Mouse (Mus musculus): Measurements from ENCODE around the gene Kif16b. TPM values are rescaled to one million over a fixed set of nuclear protein-coding genes. Genes with fewer than 3 reads are reported as not detected.
A peak's percentile ranks its signal among the peaks of the same experiment; 100 is the strongest.

The Kif16b gene
- total RNA-seq, 2 experiments from 2014 or later = 32.7 to 33.5 TPM

DNA sequence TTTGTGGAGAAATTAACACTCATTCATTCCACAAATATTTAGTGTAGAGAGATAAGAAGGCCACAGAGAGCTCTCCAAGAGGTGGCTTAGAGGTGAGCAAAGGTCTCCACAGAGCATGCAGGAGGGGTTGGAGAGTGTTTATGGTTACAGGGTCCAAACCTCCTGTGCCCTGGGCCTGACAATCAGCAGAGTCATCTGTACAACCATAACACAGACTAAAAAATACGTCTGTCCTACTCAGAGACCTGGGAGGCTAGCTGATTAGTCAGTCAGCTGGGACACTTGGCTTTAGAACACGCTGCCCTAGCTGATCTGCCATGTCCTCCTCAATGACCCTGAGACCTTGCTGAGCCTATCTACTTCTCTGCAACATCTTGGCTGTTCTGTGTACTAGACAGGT is 24.7 kb downstream of the Kif16b start:
- intact Hi-C loops (cut with DNase I) = no loop called here
- DNase-seq = no peak

GRCm38 (mm10) chr2:142875936-142876335 is 25.4 kb downstream of the Kif16b start:
- intact Hi-C loops (cut with DNase I) = no loop called here

GRCm38 (mm10) chr2:142874562-142874961 is 26.8 kb downstream of the Kif16b start:
- intact Hi-C loops (cut with DNase I) = no loop called here
- peak; percentile 41 to 55 for DNase-seq

More at GRCm38 (mm10) chr2:142875936-142876335, 25.4 kb downstream of the Kif16b start:
- no peak for DNase-seq

- intact Hi-C loops (cut with DNase I) = no loop called here
- no peak for DNase-seq
Measured at GRCm38 (mm10) chr2:142870055-142870454, 31.3 kb downstream of the Kif16b start.

DNA sequence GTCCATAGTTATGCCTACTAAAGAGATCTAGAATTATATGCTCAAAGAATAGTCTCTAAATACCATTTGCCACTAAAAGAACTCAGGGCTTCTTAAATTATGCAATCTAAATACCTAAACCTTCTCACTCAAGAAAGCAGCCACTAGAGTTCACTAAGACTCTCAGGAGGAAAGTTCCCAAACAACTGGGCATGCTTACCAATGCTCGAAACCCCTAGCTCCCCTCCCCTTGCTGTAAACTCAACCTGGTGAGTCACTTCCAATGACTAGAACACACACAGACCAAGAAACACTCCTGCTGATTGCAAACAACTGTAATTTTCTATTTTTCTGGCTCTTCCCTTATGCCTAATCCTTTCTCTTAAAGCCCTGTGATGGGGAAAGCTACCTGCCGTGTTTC is 33.9 kb downstream of the Kif16b start:
- DNase-seq = no peak
- intact Hi-C loops (cut with DNase I) = no loop called here

DNA sequence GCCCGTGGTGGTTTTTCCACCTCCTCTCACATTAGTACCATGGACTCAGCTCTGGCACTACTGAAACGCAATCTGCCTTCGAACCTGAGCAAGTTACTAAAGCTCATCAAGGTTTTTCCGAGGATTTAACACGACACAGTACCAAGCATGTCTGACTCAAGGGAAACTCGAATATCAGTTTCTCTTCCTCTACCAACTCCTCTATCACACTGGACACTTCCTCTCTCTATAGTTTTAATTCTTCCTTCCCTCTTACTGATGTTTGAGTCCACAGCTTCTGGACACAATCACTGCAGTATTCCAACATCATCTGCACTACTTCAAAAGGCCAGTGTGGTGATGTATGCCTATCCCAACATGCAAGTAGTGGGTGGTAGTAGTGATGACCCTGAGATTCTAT is 40.3 kb downstream of the Kif16b start:
- intact Hi-C loops (cut with DNase I) = loop anchor here (5.0 kb wide), 1 partner anchor 66 kb away; no protein-coding TSS in a partner anchor
- no peak for DNase-seq

GRCm38 (mm10) chr2:142859452-142859851 is 41.9 kb downstream of the Kif16b start:
- intact Hi-C loops (cut with DNase I) = loop anchor here (1.0 kb wide), 1 partner anchor 108 kb away; no protein-coding TSS in a partner anchor
- peak in 1 of 2 experiments; percentile 26 for DNase-seq

DNA sequence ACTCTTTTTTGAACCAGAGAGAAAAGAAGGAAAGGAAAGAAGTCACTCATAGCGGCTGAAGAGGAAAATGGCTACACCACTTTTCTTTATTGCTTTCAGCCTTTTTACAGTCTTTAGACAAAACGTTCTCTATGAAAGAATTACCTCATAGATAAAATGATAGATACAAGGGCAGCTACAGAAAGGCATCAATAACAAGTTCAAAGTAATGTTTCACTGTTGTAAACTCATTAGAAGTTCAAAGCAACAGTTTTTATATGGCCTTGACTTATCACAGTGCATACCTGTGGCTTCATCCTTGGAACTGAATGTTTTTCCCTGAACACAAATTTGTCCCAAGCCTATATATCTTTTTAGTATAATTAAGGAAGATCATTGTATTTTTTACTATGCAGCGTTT is 62.6 kb downstream of the Kif16b start:
- intact Hi-C loops (cut with DNase I) = no loop called here
- no peak for DNase-seq

DNA sequence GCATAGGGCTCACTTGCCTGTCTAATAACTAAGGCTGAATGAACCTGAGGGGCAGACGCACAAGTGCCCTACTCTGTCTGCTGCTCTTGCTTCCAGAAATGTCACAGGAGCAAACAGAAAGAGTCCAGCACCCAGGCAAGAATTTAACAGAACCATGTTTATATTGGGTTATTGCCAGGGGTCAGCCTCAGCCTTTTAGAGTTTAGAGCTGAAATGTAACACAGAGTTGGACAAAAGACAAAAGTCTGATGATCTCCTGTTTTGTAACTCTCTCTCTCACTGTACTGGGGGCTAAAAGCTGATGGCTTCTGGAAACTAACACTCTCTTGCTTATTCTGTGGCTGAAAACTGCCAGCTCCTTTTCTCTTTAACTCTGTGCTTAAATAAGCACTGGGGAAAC is 63.2 kb downstream of the Kif16b start:
- no peak for DNase-seq
- intact Hi-C loops (cut with DNase I) = no loop called here

GRCm38 (mm10) chr2:142834751-142835150 is 66.6 kb downstream of the Kif16b start:
- intact Hi-C loops (cut with DNase I) = no loop called here
- DNase-seq = no peak

DNA sequence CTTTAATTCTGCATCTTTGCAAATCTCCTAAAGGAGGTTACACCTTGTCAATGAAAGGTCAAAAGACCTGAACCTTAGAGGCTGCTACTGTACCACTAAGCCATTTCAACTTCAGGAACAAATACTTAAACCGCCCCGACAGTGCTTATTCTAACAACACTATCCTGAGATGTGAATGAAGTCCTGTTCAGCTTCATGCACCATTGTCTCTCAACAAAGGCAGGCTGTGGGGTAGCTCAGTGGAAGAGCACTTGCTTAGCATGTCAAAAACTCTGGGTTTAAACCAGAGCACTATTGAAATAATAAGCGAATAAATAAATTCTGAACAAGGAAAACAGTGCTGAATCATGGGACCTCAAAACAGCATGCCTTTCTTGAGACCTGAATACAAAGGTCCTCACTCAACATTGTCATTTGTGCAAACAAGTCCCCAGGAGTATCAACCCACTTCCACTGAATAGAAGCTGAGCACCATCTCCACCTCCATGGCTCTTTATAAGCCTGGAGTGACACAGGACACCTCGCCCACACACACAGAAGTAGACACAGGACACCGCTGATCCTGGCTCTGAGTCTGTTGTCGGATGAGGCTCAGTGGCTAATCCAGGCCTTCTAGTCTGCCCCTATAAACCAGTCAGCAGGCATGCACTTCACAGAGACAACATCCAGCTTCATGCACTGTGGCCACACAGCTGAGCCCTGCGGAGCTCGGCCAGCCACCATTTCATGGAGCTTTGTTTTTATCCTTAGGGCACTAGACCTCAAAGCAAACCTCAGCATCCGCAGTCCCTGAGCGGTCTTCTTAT is 68.5 kb downstream of the Kif16b start:
- intact Hi-C loops (cut with DNase I) = no loop called here
- no peak for DNase-seq

DNA sequence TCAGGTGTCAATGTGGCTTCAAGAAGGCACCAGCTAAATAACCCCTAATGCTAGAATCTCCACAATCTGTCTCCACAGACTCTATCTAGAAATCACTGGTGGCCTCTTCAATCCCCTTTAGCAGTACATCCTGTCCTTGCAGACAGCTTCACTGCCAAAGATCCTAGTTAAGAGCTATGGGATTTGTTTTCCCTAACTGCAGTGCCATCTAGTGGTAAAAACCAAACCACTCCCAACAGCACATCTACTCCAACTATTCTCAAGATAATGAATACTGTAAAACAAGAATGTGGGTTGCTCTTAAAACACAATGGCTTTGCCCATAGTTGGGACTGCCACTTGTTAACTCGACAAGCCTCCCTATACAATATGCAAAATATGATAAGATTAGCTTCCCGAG is 88.3 kb downstream of the Kif16b start:
- peak; percentile 3 to 28 for DNase-seq
- intact Hi-C loops (cut with DNase I) = loop anchor here (10.0 kb wide), 1 partner anchor 558 kb away; no protein-coding TSS in a partner anchor

- intact Hi-C loops (cut with DNase I) = no loop called here
- no peak for DNase-seq
Measured at GRCm38 (mm10) chr2:142803760-142804448, 97.4 kb downstream of the Kif16b start.

DNA sequence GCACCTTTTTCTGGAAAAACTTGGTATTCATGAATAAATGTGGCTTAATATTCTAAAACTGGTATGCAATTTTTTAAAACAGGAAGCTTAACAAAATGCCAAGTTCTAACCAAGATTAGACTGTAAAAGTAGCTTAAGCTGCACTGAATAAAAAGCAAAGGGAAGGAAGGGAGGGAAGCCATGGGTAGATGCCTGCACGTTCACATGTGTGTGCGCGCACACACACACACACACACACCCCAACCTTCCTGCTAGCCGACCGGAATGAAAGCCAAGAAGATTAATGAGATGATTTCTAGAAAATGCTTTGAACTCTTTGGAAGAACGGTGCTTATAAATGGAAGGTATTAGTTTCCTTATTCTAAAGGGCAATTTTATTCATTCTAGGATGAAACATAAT is 104.0 kb downstream of the Kif16b start:
- intact Hi-C loops (cut with DNase I) = no loop called here
- DNase-seq = no peak

DNA sequence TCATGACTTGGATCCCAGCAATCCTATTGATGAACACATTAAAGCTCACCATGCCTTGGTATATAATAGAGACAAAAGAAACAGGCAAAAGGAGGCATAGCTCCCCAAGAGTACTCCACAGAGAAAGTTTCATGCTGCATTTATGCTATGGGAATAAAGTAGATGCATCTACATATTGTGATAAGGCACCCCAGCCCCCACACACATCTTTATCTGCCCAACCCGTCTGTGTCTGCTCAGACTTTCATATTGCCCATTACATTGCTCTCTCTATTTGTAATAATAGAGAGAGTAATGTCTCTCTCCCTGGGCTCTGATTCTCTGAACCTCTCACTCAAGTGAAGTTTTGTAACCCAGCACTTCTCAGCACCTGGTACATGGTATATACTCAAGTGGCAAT is 126.0 kb downstream of the Kif16b start:
- intact Hi-C loops (cut with DNase I) = no loop called here
- no peak for DNase-seq

DNA sequence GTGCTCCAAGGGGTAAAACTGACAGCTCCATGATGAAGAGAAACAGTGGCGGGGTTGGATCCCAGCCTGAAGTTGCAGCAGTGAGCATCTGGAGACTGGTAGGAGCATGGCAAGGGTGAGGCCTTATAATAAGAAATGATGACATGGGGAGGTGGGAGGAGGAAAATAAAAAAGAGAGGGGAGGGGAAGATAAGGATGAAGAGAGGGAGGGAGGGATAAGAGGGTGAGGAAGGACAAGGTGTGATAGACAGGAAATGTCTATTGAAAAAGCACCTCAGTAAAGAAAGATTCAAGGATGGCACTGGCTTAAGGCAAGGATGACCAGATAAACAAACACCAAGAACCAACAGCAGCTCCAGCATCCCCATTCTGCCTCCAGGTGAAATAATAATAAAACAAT is 126.6 kb downstream of the Kif16b start:
- intact Hi-C loops (cut with DNase I) = no loop called here
- no peak for DNase-seq

DNA sequence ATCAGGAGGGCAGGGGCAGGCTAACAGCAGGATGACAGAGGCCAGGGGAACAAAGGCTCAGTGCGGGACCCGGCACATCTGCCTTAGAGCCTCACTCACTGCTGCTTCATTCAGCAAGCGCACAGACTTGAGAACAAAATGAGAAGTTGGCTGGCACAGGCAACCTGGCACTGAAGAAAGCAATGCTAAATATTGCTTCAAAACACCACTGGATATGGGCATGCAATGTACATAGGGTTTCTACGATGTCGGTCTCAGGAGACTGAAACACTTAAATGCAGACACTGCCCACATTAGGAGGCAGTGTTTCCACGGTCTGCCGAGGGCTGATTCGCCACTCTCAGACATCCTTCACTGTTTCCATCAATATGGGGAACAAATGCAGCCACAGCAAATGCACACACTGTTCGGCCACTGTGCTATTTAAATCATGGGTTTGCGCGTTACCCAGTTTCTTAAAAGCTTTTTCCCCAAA is 131.6 kb downstream of the Kif16b start:
- intact Hi-C loops (cut with DNase I) = no loop called here
- DNase-seq = no peak

DNA sequence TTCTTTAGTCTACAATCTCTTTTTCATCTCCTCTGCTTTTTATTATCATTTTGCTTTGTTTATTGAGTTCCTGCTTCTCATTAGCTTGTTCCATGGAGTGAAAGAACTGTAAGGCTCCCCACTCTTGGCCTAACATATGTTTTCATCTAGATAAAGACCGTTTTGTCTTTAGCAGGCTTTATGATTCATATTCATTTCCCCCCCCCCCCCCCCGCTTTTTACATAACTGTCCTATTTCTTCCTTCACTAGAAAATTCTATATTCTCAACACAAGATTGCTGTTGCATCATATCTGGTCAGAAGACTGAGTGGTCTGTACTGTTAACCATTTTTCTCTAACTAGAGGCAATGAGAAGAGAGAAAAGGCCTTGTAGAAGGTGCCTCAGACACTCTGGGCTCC is 137.1 kb downstream of the Kif16b start:
- intact Hi-C loops (cut with DNase I) = no loop called here
- DNase-seq = no peak

GRCm38 (mm10) chr2:142760843-142761242 is 140.5 kb downstream of the Kif16b start:
- intact Hi-C loops (cut with DNase I) = no loop called here
- DNase-seq = no peak

GRCm38 (mm10) chr2:142759192-142759591 is 142.1 kb downstream of the Kif16b start:
- DNase-seq = no peak
- intact Hi-C loops (cut with DNase I) = no loop called here

- intact Hi-C loops (cut with DNase I) = no loop called here
- no peak for DNase-seq
Measured at GRCm38 (mm10) chr2:142758091-142758765, 143.1 kb downstream of the Kif16b start.

Measured in heart, postnatal 36 days (tissue).